Mouse (Mus musculus) spleen, adult 2 months (tissue): Measurements from ENCODE around the gene Gm11985.

Experiments
- CTCF ChIP-seq: fragments of 200-500 bp; IDR thresholded peaks from 2 replicates; pipeline ENCODE4 v1.5.1; 2011; ENCODE audit warnings: mild to moderate bottlenecking, inconsistent platforms; ENCODE audit not compliant: insufficient read depth, insufficient read length, insufficient replicate concordance; ENCODE audit errors: extremely low read depth
- POLR2A ChIP-seq: fragments of 200-500 bp; IDR thresholded peaks from 2 replicates; pipeline ENCODE4 v1.6.1; 2011; ENCODE audit warnings: low read depth, low read length, inconsistent platforms

DNA sequence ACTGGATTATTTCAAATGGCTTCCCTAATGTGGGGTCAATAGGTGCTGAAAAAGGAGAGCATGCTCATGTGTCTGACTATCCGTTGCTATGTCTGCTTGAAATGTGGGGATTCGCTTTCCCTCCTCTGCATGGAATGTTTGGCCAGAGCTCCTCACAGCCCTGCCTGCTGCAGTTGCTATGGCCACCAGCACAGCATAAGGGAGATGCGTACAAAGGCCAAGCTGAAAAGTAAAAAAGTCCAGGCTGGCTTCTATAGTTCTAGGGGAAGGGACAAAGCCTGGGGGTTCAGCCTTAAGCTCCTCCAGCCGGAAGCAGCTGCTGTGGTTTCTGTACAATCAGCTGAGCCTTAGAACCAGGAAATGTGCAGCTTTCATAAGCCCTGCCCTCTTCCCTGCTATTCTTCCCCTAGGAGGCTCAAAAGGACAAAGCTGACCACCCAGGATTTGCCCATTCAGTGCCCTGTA, 27.7 kb downstream of the Gm11985 start:
- TF ChIP-seq POLR2A (no peak), CTCF (no peak)
